Mouse (Mus musculus): ENCODE measurements around the gene Pcbp4.
A peak's percentile ranks its signal among the peaks of the same experiment; 100 is the strongest.

Pcbp4 gene

GRCm38 (mm10) chr9:106480541-106480940 is 27.4 kb downstream of the Pcbp4 start:
- DNase-seq (ENCODE audit: low spot score in 2 of 2), result peak in 1 of 2 experiments; percentile 20

GRCm38 (mm10) chr9:106481075-106481474 is 28.0 kb downstream of the Pcbp4 start:
- DNase-seq (ENCODE audit: low spot score in 2 of 2), result peak in 1 of 2 experiments; percentile 25

GRCm38 (mm10) chr9:106481676-106482075 is 28.6 kb downstream of the Pcbp4 start:
- peak in 1 of 2 experiments; percentile 26 for DNase-seq (ENCODE audit: low spot score in 2 of 2)

GRCm38 (mm10) chr9:106482578-106483115 is 29.6 kb downstream of the Pcbp4 start:
- peak in 1 of 2 experiments; percentile 26 for DNase-seq (ENCODE audit: low spot score in 2 of 2)

- peak in 1 of 2 experiments; percentile 16 for DNase-seq (ENCODE audit: low spot score in 2 of 2)
Measured at GRCm38 (mm10) chr9:106483136-106483535, 30.0 kb downstream of the Pcbp4 start.

- DNase-seq (ENCODE audit: low spot score in 2 of 2), result peak in 1 of 2 experiments; percentile 19
Measured at GRCm38 (mm10) chr9:106483606-106484005, 30.5 kb downstream of the Pcbp4 start.

- DNase-seq (ENCODE audit: low spot score in 2 of 2), result peak in 1 of 2 experiments; percentile 24
Measured at GRCm38 (mm10) chr9:106485076-106485475, 32.0 kb downstream of the Pcbp4 start.

GRCm38 (mm10) chr9:106487602-106488001 is 34.5 kb downstream of the Pcbp4 start:
- DNase-seq (ENCODE audit: low spot score in 2 of 2), result peak in 1 of 2 experiments; percentile 14

GRCm38 (mm10) chr9:106499667-106500066 is 46.6 kb downstream of the Pcbp4 start, which contains the start of gene Iqcf1:
Gene Iqcf1 (plus strand): TSS chr9:106499967.
- DNase-seq (ENCODE audit: low spot score in 2 of 2), result no peak

- DNase-seq (ENCODE audit: low spot score in 2 of 2), result no peak
Measured at GRCm38 (mm10) chr9:106501846-106502245, 48.8 kb downstream of the Pcbp4 start.

- no peak for DNase-seq (ENCODE audit: low spot score in 2 of 2)
Measured at GRCm38 (mm10) chr9:106504246-106504645, 51.2 kb downstream of the Pcbp4 start.

- peak in 1 of 2 experiments; percentile 47 for DNase-seq (ENCODE audit: low spot score in 2 of 2)
Measured at GRCm38 (mm10) chr9:106509356-106509755, 56.3 kb downstream of the Pcbp4 start.

GRCm38 (mm10) chr9:106512729-106513450 is 59.8 kb downstream of the Pcbp4 start:
- DNase-seq (ENCODE audit: low spot score in 2 of 2), result peak in 1 of 2 experiments; percentile 39

- DNase-seq (ENCODE audit: low spot score in 2 of 2), result no peak
Measured at GRCm38 (mm10) chr9:106513566-106513965, 60.5 kb downstream of the Pcbp4 start.

Data from right cerebral cortex, postnatal 10 days (tissue).